ENCODE assay signal across 8 mouse cellular contexts in genomic region chr12:30578019-30578418, GRCm38 (mm10). TPM values are rescaled to one million over a fixed set of nuclear protein-coding genes. Genes with fewer than 3 reads are reported as not detected.
DNase-seq lines count a peak whose midpoint lies in the region; ATAC-seq and TF ChIP-seq lines count a peak whose summit lies in the region.

No protein-coding gene starts in this region.

- no peaks in the 10 kb centered on the region for H3K9me3 ChIP-seq in hindbrain, postnatal 0 days (ENCODE audit: low read length)
- no peaks in the 10 kb centered on the region for H3K9me3 ChIP-seq in midbrain, embryonic 16.5 days (replicated peaks; ENCODE audit: control insufficient read depth, low read length, poor library complexity, severe bottlenecking)

- no peak overlapping the region for H3K4me3 ChIP-seq in thymus, adult 2 months (ENCODE audit: control insufficient read depth, insufficient read depth, low read length)
- H3K4me3 ChIP-seq in hindbrain, postnatal 0 days (ENCODE audit: low read length) = no peak overlapping the region
- no peak overlapping the region for H3K4me3 ChIP-seq in midbrain, embryonic 16.5 days (ENCODE audit: low read depth, low read length)

- no peaks in the 10 kb centered on the region for H3K4me1 ChIP-seq in thymus, adult 2 months (replicated peaks; ENCODE audit: control insufficient read depth, insufficient read depth, low read length)
- no peaks in the 10 kb centered on the region for H3K4me1 ChIP-seq in hindbrain, postnatal 0 days (ENCODE audit: insufficient read depth, low read length)
- H3K4me1 ChIP-seq in midbrain, embryonic 16.5 days (ENCODE audit: control insufficient read depth, insufficient read depth, low read length) = no peaks in the 10 kb centered on the region

- no peaks in the 10 kb centered on the region for H3K27me3 ChIP-seq in thymus, adult 2 months (ENCODE audit: control insufficient read depth, insufficient read depth, low read length)
- no peaks in the 10 kb centered on the region for H3K27me3 ChIP-seq in hindbrain, postnatal 0 days (ENCODE audit: insufficient read depth, low read length)
- no peaks in the 10 kb centered on the region for H3K27me3 ChIP-seq in midbrain, embryonic 16.5 days (ENCODE audit: control insufficient read depth, insufficient read depth, low read depth, low read length)

- TF ChIP-seq CTCF in thymus, adult 2 months (IDR thresholded peaks at IDR 0.05; ENCODE audit: borderline replicate concordance, control insufficient read depth, extremely low read depth, insufficient read depth, low read length, poor library complexity) = no peak
- peak; percentile 93 for TF ChIP-seq CTCF in hindbrain, postnatal 0 days (IDR thresholded peaks at IDR 0.05; ENCODE audit: low read depth)

- no peak overlapping the region for H3K4me2 ChIP-seq in hindbrain, postnatal 0 days (ENCODE audit: low read depth, low read length)
- no peak overlapping the region for H3K4me2 ChIP-seq in midbrain, embryonic 16.5 days (ENCODE audit: low read length)

- no peak overlapping the region for H3K9ac ChIP-seq in hindbrain, postnatal 0 days (replicated peaks; ENCODE audit: low read length)
- no peak overlapping the region for H3K9ac ChIP-seq in midbrain, embryonic 16.5 days (ENCODE audit: low read depth, low read length)

- no peak for TF ChIP-seq POLR2A in thymus, adult 2 months (IDR thresholded peaks at IDR 0.05; ENCODE audit: control insufficient read depth, extremely low read depth, insufficient read depth, low read length, poor library complexity)

- intact Hi-C loops in left cerebral cortex, postnatal 14 days (cut with DNase I) = loop anchor here (2.0 to 5.0 kb wide), 4 partner anchors 206 to 527 kb away; partner anchors contain the start of gene Sntg2

- no peaks in the 10 kb centered on the region for H3K36me3 ChIP-seq in thymus, adult 2 months (ENCODE audit: control insufficient read depth, insufficient read depth, low read length)
- H3K36me3 ChIP-seq in hindbrain, postnatal 0 days (ENCODE audit: insufficient read depth, low read length) = no peaks in the 10 kb centered on the region
- H3K36me3 ChIP-seq in midbrain, embryonic 16.5 days (ENCODE audit: control insufficient read depth, insufficient read depth, low read length) = no peaks in the 10 kb centered on the region

- WGBS in thymus, adult 2 months = 10% methylated on average over 5 of the region's 5 CpGs
- WGBS in hindbrain, postnatal 0 days = 7% methylated on average over 5 of the region's 5 CpGs
- 16% methylated on average over 5 of the region's 5 CpGs for WGBS in midbrain, embryonic 16.5 days

- peak; percentile 67 for ATAC-seq in erythroblast, adult 5-6 weeks (replicated peaks; ENCODE audit: low FRiP score, poor library complexity, severe bottlenecking)
- ATAC-seq in hindbrain, postnatal 0 days = peak; percentile 83
- peak; percentile 68; the same call in 1 of the 2 replicates for ATAC-seq in midbrain, embryonic 16.5 days

- DNase-seq in thymus, adult 2 months = peak; percentile 59
- DNase-seq in thymus, adult 18-20 months = no peak
- DNase-seq in adrenal gland, postnatal 25 days = peak; percentile 35
- DNase-seq in hindbrain, postnatal 0 days (ENCODE audit: low spot score) = peak; percentile 92
- peak; percentile 87 to 89 for DNase-seq in left cerebral cortex, postnatal 14 days (ENCODE audit: low spot score in 2 of 2)
- DNase-seq in thymus, postnatal 0 days (ENCODE audit: low spot score) = peak; percentile 61

- H3K27ac ChIP-seq in thymus, adult 2 months (ENCODE audit: control insufficient read depth, insufficient read depth, low read length) = no peak overlapping the region
- H3K27ac ChIP-seq in hindbrain, postnatal 0 days = no peak overlapping the region
- H3K27ac ChIP-seq in midbrain, embryonic 16.5 days (ENCODE audit: low read length) = no peak overlapping the region

RNA-seq across cellular contexts. Expression of gene Tmem18, which starts 6.2 kb away (rescaled TPM):
- polyA plus RNA-seq in thymus, adult 2 months (2012; rRNA removed) = 16.0 and 19.8 TPM in 2 replicates
- 23.6 and 24.4 TPM in 2 replicates for total RNA-seq in adrenal gland, postnatal 25 days (2021)
- total RNA-seq in erythroblast, adult 5-6 weeks (2015; ENCODE audit: low replicate concordance) = 4.2 and 6.7 TPM in 2 replicates
- total RNA-seq in erythroblast, adult 5-6 weeks (2017; ENCODE audit: low replicate concordance) = 4.2 and 5.2 TPM in 2 replicates
- 40.7 and 44.5 TPM in 2 replicates for total RNA-seq in hindbrain, postnatal 0 days (2014; rRNA removed)
- 40.2 and 40.4 TPM in 2 replicates for polyA plus RNA-seq in hindbrain, postnatal 0 days (2015; fragmentation: Nextera tagmentation; extraction: Ambion mirVana)
- 10 to 100 TPM; 42.3 to 44.9 TPM for total RNA-seq in left cerebral cortex, postnatal 14 days (2021)
- polyA plus RNA-seq in midbrain, embryonic 16.5 days (2015; fragmentation: Nextera tagmentation; extraction: Ambion mirVana) = 36.3 and 39.2 TPM in 2 replicates
- 22.9 and 27.7 TPM in 2 replicates for polyA plus RNA-seq in thymus, postnatal 0 days (2015; fragmentation: Nextera tagmentation; extraction: Ambion mirVana)

Comparison
In these comparisons a context has a peak if more than half of its experiments do, and no peak if none do; other contexts are left out.
1. DNase-seq: peak in thymus, adult 2 months (single experiment), adrenal gland, postnatal 25 days (single experiment), hindbrain, postnatal 0 days (single experiment), left cerebral cortex, postnatal 14 days (2 of 2) and thymus, postnatal 0 days (single experiment); none in thymus, adult 18-20 months (0 of 2).
2. Peak in every context shown above with its lines, with median percentiles within 50 percentile points of each other: ATAC-seq.